Mouse (Mus musculus) thymus, postnatal 14 days (tissue): ENCODE results near the gene Spp1.
"Not testable (repeated sequence)": the region's sequence is repeated elsewhere in the genome, so short reads cannot be mapped to it uniquely, and the experiment has no call there.

Experiments
- DNase-seq: peaks from one replicate; pipeline ENCODE4 v3.0.0; 2021

Gene Spp1

DNA sequence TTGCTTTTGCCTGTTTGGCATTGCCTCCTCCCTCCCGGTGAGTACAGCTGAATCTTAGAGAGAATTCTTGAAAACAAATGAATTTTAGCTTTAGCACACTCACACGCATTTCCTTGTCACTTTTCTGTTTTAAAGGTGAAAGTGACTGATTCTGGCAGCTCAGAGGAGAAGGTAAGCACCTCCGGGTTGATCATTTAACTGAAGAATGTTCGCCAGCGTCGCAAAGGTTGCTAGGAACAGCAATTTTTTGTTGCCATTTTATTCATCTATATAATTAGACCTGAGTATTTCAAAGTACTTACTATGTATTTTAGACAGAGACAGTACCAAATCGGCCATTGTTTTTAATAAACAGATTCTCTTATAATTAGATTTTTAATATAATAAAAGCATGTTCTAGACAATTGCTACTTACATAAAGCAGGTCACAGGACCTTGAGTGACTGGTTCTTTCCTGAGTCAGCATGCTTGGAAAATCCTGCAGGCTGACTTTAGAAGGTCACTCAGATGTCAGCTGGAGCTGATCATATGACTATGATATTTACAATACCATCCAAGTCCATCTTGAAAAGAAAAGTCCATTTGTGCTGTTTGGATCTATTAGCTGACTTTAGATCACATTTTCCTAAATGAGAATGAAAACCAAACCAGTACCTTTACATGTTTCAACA is 1.6 kb downstream of the Spp1 start:
- no peak for DNase-seq

DNA sequence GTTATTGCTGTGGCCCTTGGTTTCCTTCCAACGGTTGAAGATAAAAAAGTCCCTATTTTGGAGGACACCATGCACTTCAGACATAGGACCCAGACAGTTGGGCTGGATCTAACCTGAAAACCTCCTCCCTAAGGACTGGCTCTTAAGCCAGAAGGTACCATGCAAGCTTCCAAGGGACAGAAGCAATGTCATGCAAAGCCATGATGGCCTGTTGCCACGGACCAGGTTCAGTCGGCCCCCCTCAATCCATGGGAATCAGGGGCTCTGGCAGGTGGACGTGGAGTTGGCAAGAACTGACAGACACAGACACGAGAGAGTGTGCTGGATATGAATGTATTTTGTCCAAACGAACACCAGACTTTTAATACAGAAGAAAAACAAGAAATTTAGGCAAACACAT is 7.5 kb downstream of the Spp1 start:
- no peak for DNase-seq

DNA sequence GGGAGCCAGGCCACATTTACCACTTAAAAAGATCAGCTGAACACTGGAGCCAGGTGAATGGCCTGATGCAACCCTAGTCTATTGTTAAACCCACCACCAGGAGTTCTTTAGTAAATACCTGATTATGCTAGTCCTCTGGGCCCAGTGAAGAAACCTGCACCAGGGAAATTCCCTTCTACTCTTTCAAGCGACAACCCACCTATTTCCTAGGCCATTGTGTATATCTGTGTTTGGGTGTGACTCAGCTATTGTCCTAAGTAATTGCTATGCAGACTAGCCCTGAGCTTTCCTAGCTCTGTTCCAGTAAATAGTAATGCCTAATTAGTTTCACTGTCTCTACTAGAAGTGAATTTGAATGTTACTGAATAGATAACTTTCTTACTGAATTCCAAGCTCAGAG is 7.9 kb downstream of the Spp1 start:
- no peak for DNase-seq

DNA sequence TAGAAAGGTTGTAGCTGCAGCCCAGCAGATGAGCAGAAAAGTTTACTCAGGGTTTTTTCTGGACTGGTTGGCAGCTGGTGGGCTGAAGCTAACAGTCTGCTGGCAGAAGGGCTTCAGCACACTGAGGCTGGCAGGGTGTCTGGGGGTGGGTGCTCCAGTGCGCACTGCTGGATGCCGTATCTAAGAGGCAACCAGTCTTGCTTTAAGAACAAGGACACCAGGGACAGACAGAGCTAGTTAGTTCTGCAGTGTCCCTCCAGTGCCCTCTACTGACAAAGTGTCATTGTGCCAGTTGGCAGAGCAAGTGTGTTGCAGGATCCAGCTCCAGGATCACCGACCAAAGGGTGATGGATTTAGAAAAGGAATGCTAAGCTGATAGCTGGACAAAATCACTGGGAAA is 11.2 kb downstream of the Spp1 start:
- no peak for DNase-seq

DNA sequence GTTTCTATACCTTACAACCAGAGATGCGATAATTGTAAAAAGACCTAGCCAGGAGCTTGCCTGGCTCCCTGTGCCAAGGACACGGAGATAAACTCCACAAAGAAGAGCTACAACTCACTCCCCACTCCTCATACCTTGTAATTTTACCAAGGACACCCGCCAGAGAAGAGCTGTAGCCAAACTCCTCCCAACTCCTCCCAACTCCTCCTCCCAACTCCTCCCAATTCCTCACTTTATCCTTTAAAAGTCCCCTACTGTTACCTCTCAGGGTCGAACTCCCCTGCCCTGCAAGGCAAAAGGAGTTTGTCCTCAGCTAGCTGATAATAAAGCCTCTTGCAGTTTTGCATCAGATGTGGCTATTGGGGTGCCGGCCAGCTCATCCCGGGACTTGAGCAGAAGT is 13.4 kb downstream of the Spp1 start:
- not testable (repeated sequence) for DNase-seq

DNA sequence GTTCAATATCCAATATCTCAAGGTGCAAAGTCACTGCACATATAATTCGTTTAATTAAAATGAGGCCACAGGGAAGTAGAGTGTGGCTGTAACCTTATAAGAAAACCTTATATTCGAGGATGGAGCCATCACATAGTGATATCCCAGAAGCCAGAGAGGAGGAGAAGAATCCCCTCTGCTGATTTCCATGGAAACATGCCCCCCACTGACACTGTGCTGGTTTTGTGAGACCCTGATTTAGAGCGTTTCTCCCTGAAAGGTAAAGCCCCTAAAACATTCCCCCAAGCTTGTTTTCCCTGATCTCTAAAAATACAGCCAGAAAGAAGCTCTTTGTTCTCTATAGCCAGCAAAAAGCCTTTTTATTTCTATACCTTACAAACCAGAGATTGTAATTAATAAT is 14.6 kb downstream of the Spp1 start:
- DNase-seq = no peak

DNA sequence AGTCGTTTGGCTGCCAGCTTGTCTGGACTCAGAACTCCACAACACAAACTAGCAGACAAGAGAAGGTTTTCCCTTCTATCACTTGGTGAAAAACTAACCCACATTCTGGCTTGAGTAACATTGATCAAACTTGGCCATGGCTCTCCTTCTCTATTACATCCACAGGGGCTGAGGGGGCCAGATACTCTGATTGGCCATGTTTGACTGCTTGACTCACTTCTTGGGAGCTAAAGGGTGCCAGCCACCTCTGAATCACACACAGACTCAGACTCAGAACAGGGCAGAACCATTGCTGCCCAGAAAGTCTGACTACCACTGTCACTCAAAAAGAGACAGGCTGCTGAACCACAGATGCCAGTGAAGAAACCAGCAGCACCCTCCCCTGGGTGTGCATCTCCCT is 18.2 kb downstream of the Spp1 start:
- DNase-seq = no peak

DNA sequence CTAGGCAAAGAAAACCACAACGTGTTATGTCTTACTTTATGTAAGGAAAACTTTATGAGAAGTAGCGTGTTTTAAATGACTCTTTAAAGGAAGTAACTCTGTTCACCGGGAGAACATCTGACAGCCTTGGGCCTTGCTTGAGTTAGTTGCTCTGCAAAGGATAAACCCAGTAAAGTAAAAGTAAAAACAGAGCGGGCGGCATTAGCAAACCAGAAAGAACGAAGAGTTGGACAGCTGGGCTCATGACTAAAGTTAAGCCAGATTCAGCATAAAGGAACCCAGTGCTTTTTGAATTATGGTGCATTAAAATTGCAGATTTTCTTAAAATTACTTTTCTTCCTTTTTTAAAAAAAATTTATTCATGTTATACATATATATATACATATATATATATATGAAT is 19.6 kb downstream of the Spp1 start:
- no peak for DNase-seq

DNA sequence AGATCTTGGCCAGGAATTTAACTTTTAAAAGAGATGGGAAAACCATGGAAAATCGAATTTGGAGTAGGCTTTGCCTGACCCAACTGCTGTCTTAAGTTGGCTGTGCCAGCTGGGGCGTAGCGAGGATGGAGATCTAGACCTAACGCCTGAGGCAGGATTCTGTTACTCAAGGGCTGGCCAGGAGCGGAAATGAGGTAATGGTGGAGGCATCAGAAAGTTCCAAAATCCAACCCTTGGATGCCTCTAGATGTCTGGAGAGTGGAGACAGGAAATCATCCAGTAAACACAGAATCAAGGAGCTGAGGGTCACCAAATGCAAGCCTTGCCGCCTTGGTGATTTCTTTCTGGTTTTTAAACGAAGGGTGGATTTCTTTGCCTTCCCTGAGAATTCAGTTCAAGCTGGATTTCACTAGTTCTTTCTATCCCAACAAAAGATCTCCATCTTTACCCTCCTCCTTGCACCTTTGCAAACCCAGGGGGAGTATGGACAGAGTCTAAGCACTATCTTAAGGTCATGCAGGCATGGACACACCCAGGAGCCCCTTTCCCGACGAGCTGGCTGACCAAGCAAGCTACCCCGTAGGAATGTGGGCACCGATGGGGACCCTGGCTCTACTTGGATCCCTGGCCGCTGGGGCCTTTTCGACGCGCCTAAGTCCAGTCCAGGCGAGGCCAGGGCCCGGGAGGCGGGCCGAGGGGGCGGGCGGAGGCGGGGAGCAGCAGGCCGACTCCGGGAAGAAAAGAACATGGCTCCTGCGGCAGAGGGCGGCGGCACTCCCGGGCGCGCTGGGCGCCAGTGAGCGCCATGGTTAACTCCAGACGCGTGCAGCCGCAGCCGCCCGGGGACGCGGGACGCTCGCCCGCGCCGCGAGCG is 24.2 kb downstream of the Spp1 start, which contains the start of gene Pkd2:
Gene Pkd2, plus strand, starts transcription at position 619 of the 874 bp plus-strand sequence.
- no peak for DNase-seq

DNA sequence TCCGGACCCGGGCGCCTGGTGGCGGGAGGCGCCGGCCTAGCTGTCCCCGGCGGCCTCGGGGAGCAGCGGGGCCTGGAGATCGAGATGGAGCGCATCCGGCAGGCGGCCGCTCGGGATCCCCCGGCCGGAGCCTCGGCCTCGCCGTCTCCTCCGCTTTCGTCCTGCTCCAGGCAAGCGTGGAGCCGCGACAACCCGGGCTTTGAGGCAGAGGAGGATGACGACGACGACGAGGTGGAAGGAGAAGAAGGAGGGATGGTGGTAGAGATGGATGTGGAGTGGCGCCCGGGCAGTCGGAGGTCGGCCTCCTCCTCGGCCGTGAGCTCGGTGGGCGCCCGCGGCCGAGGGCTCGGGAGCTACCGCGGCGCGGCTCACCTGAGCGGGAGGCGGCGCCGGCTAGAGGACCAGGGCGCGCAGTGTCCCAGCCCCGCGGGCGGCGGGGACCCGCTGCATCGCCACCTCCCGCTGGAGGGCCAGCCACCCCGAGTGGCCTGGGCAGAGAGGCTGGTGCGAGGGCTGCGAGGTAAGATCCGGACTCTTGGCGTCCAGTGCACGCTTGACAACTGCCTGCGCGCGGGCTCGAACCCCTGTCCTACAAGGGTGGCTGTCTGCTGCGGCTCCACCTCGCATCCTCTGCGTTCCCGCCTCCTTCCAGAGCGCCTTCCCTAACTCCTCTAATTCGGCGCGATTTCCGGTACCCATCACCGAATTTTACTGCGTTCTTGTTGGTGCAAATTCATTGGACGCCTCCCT is 25.0 kb downstream of the Spp1 start:
- DNase-seq = no peak

DNA sequence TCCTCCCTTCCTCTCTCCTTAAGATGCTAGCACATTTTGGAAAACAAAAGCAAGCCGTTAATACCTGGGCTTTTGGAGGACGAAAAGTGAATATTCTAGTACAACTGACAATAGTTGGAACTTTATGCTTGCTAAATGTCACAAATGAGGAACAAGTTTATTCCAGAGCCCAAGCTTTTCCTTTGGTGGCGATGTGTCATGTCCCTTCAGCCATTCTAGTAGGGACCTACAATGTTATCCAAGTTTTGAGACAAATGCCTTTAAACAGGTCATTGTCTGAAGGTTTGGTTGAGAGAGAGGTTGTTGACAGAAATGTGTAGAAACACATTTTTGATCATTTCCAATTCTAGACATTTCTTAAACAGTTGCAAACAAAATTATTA is 25.5 kb downstream of the Spp1 start:
- DNase-seq = no peak

DNA sequence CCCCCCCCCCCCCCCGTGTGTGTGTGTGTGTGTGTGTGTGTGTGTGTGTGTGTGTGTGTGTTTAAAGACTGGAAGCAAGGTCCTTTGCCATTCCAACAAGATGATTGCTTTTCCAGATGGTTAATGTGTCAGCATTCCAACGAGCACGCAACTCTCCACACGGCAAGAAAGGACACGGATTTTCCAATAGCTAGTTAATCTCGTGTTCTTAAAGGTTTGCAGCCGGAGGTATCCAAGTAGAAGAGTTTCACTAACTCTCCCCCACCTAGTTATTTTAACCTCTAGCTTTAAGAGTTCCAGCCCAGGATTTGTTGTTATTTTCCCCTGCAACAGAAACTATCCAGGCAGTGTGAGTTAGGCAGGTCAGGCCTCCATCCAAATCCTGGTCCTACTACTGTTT is 25.9 kb downstream of the Spp1 start:
- no peak for DNase-seq

DNA sequence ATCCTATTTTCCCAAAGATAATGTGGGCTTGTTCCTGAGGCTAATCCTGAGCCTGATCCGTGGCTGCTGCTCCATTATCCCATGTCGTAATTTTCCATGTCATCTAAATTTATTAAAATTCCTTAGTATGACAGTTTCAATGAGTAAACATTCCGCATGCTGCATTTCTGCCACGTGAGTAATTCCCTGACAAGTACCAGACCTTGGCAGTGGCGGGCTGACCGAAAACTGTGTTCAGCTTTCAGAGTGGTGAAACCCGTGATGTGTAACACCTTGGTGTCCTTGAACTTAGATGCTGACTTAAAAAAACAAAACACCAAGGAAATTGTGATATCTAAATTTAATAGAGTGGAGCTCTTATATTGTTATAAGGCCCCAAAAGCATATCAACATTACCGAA is 30.4 kb downstream of the Spp1 start:
- DNase-seq = no peak

DNA sequence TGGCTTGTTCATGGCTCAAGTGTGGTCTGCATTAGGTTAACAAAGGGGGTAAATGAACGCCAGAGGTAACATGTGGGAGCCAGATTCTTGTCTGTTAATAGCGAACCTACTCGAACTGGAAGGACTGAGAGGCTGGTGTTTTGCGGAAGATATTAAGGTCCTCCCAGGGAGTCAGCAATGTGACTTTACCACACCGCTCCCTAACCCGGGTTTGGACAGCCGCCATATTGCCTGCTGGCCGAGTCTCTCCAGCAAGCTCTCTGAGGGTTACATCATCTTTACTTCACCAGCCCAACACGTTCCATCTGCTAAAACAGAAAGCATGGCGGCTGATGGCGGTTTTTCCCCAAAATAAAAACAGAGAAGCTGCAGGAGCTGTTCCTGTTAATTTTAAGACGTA is 30.8 kb downstream of the Spp1 start:
- no peak for DNase-seq

DNA sequence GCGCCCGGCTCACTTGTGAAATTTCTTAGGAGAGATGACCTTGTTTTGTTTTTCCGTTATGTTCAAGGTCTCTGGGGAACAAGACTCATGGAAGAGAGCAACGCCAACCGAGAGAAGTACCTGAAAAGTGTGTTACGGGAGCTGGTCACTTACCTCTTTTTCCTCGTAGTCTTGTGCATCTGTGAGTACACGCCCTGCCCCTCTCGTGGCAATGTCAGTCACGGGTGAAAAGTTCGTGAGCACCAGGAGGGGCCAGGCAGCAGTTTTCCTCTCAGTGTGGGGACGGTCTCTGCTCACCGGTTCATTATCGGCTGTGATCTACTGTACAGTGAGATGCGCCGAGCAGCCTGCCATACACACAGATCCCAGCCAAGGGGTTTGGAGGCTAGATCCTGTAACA is 31.9 kb downstream of the Spp1 start:
- DNase-seq = no peak

DNA sequence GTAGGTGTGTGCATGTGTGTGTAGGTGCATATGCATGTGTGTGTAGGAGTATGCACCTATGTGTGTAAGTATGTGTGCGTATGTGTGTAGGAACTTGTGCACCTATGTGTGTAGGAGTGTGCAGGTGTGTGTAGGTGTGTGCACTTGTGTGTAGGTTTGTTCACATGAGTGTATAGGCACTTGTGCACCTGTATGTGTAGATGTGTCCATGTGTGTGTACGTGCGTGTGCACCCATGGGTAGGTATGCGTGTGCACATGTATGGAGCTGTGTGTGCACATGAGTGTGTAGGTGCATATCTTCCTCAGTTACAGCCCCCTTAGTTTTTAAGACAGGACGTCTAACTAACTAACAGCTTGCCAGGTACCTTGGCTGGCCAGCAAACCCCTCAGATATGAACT is 33.7 kb downstream of the Spp1 start:
- no peak for DNase-seq

DNA sequence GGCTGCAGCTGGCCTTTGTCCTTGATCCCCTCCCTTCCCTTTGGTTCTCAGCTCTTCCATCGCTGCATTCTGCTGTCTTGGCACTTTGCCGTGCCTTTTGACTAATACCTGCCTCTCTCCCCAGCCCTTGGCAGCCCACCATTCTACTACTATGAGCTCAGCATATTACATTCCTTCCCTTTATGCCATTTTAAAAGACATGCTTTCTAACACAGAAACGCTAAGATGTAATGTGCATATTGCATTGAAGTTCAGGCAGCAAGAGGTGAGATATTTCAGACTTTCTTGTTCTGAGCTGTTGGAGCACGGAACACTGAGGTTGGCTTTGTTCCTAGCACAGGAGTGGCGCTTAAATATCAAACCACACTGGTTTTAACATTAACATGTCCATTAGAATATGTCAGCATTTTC is 36.1 kb downstream of the Spp1 start:
- DNase-seq = no peak

DNA sequence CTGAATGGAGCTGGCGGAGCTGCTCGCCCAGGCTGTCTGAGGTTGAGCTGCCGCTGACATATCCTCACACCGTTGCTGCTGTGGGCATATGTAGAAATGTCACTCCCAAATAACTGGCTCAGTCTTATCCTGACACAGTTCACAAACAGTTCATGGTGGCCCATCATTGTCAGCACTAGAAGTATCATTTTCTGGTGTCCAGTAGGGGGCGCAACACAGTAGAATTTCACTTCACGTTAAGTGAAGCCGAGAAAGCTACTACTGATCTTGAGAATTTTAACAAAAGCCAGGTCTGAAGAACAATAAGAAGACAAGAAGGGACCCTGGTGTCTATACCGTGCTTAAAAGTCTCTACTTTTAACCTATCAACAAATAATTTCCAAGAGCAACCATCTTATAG is 37.5 kb downstream of the Spp1 start:
- peak; percentile 19 for DNase-seq

DNA sequence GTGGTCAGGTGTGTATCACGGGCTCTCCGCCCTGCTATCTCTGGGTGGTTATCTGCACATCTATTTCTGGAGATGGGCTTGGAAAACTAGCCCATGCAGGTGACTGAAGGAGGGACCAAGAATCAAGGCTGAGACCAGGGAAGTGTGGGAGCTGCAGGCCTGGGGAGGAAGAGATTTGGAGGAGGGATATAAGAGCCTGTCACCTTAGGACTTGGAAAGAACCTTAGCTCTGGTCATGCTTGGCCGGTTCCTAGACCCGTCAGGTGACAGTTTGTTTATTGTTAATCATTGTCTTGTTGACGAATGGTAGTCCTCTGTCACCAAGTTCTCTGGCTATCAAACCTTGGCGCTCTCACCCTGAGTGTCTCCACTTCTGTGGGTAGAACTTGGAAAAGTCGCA is 45.4 kb downstream of the Spp1 start:
- DNase-seq = no peak

DNA sequence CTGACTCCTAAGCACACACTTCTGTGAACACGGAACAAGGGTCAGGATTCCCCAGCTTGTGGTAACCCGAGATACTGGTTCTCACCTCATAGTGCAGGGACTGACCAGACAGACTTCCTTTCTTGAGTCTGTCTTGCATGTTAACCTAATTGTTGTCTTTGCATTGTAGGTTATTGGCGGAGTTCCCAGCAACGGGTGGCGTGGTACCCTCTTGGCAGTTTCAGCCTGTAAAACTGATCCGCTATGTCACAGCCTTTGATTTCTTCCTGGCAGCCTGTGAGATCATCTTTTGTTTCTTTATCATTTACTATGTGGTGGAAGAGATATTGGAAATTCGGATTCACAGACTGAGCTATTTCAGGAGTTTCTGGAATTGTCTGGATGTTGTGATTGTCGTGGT is 47.9 kb downstream of the Spp1 start:
- DNase-seq = no peak
